Mouse (Mus musculus): Measurements from ENCODE around the gene 4933436I01Rik.

GRCm38 (mm10) chrX:67924769-67925470, 3.7 kb upstream of the 4933436I01Rik start:
- TF ChIP-seq CTCF (IDR thresholded peaks at IDR 0.05; ENCODE audit: extremely low read depth, insufficient read depth, insufficient read length, insufficient replicate concordance) (no peak), POLR2A (IDR thresholded peaks at IDR 0.05; ENCODE audit: low read depth, low read length) (no peak)
